Mouse (Mus musculus): ENCODE measurements around the gene Erich3.

Gene Erich3

GRCm38 (mm10) chr3:154812893-154813292 lies 149.2 kb downstream of the Erich3 start:
- H3K27me3 ChIP-seq (ENCODE audit: insufficient read depth, low read length): peaks cover 12% of the 10 kb centered on the region
- no peak overlapping the region for H3K4me3 ChIP-seq (replicated peaks; ENCODE audit: low read length)
- H3K9me3 ChIP-seq (ENCODE audit: low read length): no peaks in the 10 kb centered on the region
- H3K4me1 ChIP-seq (replicated peaks; ENCODE audit: low read depth, low read length): peaks cover 10% of the 10 kb centered on the region
- no peaks in the 10 kb centered on the region for H3K36me3 ChIP-seq (ENCODE audit: insufficient read depth, low read length)
- TF ChIP-seq POU5F1 (IDR thresholded peaks at IDR 0.05; ENCODE audit: borderline replicate concordance, low read length) (no peak), CTCF (conservative IDR thresholded peaks at IDR 0.05; ENCODE audit: low read length) (no peak), NANOG (IDR thresholded peaks at IDR 0.05; ENCODE audit: borderline replicate concordance, low read length) (no peak)

DNA sequence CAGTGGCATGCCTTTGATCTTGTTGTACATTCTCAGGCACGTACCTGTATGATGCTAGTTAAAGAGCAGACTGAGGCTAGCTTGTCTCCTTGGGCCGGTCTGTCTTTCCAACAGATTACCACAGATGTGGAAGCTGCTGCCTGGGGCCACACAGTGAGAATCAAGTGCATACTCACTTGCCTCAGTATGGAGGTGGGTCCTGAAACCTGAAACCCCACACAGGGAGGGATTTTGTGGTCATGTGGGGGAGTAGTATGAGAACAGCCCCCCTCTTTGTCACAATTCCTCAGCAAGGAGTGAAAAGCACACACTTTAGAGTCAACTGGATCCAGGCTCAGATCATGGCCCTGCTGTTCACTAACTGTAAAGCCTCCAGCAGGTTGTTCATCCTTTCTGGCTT lies 151.9 kb downstream of the Erich3 start:
- Histone ChIP-seq H3K27me3 (ENCODE audit: insufficient read depth, low read length) (peaks cover 12% of the 10 kb centered on the region), H3K4me1 (replicated peaks; ENCODE audit: low read depth, low read length) (peaks cover 10% of the 10 kb centered on the region), H3K36me3 (ENCODE audit: insufficient read depth, low read length) (no peaks in the 10 kb centered on the region), H3K9me3 (ENCODE audit: low read length) (no peaks in the 10 kb centered on the region), H3K4me3 (replicated peaks; ENCODE audit: low read length) (no peak overlapping the region)
- TF ChIP-seq NANOG (IDR thresholded peaks at IDR 0.05; ENCODE audit: borderline replicate concordance, low read length) (no peak), CTCF (conservative IDR thresholded peaks at IDR 0.05; ENCODE audit: low read length) (no peak), POU5F1 (IDR thresholded peaks at IDR 0.05; ENCODE audit: borderline replicate concordance, low read length) (no peak)

DNA sequence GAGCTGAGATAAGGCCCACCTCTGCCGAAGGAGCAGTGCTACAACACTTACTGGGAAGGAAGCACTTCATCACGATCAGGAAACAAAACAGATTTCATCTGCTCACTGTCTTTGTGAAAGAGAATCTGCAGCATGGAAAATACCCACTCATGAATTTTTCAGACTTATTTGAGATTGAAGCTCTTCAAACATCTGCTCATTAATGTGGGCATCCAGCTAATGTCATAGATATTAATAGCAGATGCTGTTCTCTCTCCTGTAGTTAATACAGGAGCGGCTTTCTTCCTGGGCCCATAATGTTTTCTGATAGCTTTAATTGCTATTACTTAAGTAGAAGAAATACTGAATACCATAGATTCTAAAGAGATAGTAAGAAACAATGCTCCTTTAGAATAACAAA lies 152.6 kb downstream of the Erich3 start:
- TF ChIP-seq POU5F1 (IDR thresholded peaks at IDR 0.05; ENCODE audit: borderline replicate concordance, low read length) (no peak), NANOG (IDR thresholded peaks at IDR 0.05; ENCODE audit: borderline replicate concordance, low read length) (no peak), CTCF (conservative IDR thresholded peaks at IDR 0.05; ENCODE audit: low read length) (no peak)
- peaks cover 10% of the 10 kb centered on the region for H3K4me1 ChIP-seq (replicated peaks; ENCODE audit: low read depth, low read length)
- H3K4me3 ChIP-seq (replicated peaks; ENCODE audit: low read length): no peak overlapping the region
- H3K27me3 ChIP-seq (ENCODE audit: insufficient read depth, low read length): peaks cover 12% of the 10 kb centered on the region
- H3K9me3 ChIP-seq (ENCODE audit: low read length): no peaks in the 10 kb centered on the region
- H3K36me3 ChIP-seq (ENCODE audit: insufficient read depth, low read length): no peaks in the 10 kb centered on the region

DNA sequence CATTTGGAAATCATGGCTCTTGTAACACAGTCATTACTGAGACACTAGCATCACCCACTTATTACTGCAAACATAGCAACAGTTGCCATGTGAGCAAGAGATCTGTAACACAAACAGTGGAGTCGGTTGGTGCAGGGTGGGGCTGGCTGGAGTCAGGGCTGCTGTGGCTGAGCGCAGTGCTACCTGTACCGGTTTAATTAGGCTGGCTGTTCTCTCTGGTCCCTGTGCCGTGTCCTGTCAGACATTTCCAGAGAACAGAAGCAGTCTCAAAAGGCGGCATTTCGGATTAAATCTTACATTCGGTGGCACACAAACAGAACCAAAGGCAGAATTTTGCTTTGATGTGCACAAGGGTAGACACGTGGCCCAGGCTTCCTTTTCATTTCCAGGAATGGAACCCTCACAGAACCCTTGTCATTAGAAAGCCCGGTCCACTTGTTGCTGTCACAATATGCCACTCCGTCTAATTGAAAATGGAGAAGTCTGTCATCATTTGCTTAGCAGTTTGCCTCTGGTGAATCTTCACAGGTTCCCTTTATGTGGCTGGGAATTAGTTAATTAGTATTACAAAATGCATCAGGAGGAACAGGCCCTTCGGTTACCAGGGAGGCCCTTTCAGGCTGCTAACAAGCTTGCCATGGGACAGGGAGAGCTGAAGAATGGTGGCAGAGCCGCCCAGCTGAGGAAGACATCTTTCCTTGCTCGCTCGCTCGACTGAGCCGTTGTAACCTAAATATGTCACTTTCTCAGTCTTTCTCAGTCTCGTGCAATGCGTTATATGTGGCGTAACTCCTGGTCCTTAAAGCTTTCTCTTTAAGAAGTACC lies 153.4 kb downstream of the Erich3 start:
- TF ChIP-seq POU5F1 (IDR thresholded peaks at IDR 0.05; ENCODE audit: borderline replicate concordance, low read length) (no peak), NANOG (IDR thresholded peaks at IDR 0.05; ENCODE audit: borderline replicate concordance, low read length) (no peak), CTCF (conservative IDR thresholded peaks at IDR 0.05; ENCODE audit: low read length) (no peak)
- H3K9me3 ChIP-seq (ENCODE audit: low read length): no peaks in the 10 kb centered on the region
- H3K27me3 ChIP-seq (ENCODE audit: insufficient read depth, low read length): peaks cover 8% of the 10 kb centered on the region
- peaks cover 10% of the 10 kb centered on the region for H3K4me1 ChIP-seq (replicated peaks; ENCODE audit: low read depth, low read length)
- H3K4me3 ChIP-seq (replicated peaks; ENCODE audit: low read length): no peak overlapping the region
- no peaks in the 10 kb centered on the region for H3K36me3 ChIP-seq (ENCODE audit: insufficient read depth, low read length)
